Mouse (Mus musculus) liver, embryonic 14.5 days (tissue): ENCODE data around the gene Csl. TPM values are rescaled to one million over a fixed set of nuclear protein-coding genes. Genes with fewer than 3 reads are reported as not detected.

Experiments
- ATAC-seq: fragments of 200-750 bp; cut with Nextera tagmentation; 2 replicates; pipeline ENCODE4 v1.8.0; 2017; ENCODE audit warnings: moderate number of reproducible peaks, mild to moderate bottlenecking, moderate library complexity; ENCODE audit not compliant: insufficient read depth
- DNase-seq, 3 experiments: peaks; one replicate each; pipeline ENCODE4 v3.0.0-alpha.2; 2012 to 2013; ENCODE audit warnings: low read depth in 3 of 3, low spot score in 3 of 3
- H3K27ac ChIP-seq: fragments of 300-500 bp; sonication (generic); 2 replicates; pipeline ENCODE4 v1.5.1; 2014; ENCODE audit warnings: moderate library complexity, mild to moderate bottlenecking, control low read depth, inconsistent platforms
- H3K27me3 ChIP-seq: fragments of 300-500 bp; sonication (generic); 2 replicates; pipeline ENCODE4 v1.6.1; 2014; ENCODE audit warnings: mild to moderate bottlenecking, low read length, moderate library complexity; ENCODE audit not compliant: control insufficient read depth, insufficient read depth
- H3K36me3 ChIP-seq: fragments of 300-500 bp; sonication (generic); replicated peaks from 2 replicates; pipeline ENCODE4 v1.6.1; 2014; ENCODE audit warnings: low read depth; ENCODE audit not compliant: control insufficient read depth, insufficient read depth
- H3K4me1 ChIP-seq, 2 experiments: fragments of 200-500 bp in 1 of 2; fragments of 300-500 bp in 1 of 2; sonication (generic) in 1 of 2; replicated peaks; 2 replicates each; pipeline ENCODE4 v1.6.1; 2012 to 2014; ENCODE audit warnings: antibody characterized with exemption in 1 of 2, inconsistent platforms in 1 of 2, low read length in 1 of 2; ENCODE audit not compliant: control insufficient read depth in 2 of 2, insufficient read depth in 2 of 2
- H3K4me2 ChIP-seq: fragments of 300-500 bp; sonication (generic); 2 replicates; pipeline ENCODE4 v1.6.1; 2014; ENCODE audit warnings: low read depth, mild to moderate bottlenecking, control low read depth, moderate library complexity
- H3K4me3 ChIP-seq, 2 experiments: fragments of 200-500 bp in 1 of 2; fragments of 300-500 bp in 1 of 2; sonication (generic) in 1 of 2; 2 replicates each; pipeline ENCODE4 v1.5.1; 2012 to 2014; ENCODE audit warnings: low read depth in 2 of 2, low read length in 2 of 2, mild to moderate bottlenecking in 2 of 2, control low read depth in 1 of 2, inconsistent platforms in 1 of 2, moderate library complexity in 1 of 2; ENCODE audit not compliant: insufficient read depth in 1 of 2
- H3K9ac ChIP-seq: fragments of 300-500 bp; sonication (generic); replicated peaks from 2 replicates; pipeline ENCODE4 v1.6.1; 2014; ENCODE audit warnings: mild to moderate bottlenecking, control low read depth, moderate library complexity
- H3K9me3 ChIP-seq: fragments of 300-500 bp; sonication (generic); 2 replicates; pipeline ENCODE4 v1.6.1; 2016; ENCODE audit warnings: low read length, mixed read lengths; ENCODE audit not compliant: control insufficient read depth
- CTCF ChIP-seq: IDR thresholded peaks from 2 replicates; pipeline ENCODE4 v1.5.1; 2016; ENCODE audit warnings: antibody characterized with exemption, low read depth, control low read depth
- EP300 ChIP-seq: IDR thresholded peaks from 2 replicates; pipeline ENCODE4 v1.6.1; 2016; ENCODE audit warnings: antibody characterized with exemption, low read depth
- WGBS: fragments of 180-500 bp; shearing (Covaris S2); extraction: QIAGEN DNeasy Blood & Tissue Kit; methylation state at CpG from one replicate; pipeline ENCODE4 v1.1.7; 2014; ENCODE audit not compliant: insufficient replicate concordance; 5-methylcytosine and 5-hydroxymethylcytosine counted together
- polyA plus RNA-seq, 2 experiments: library from polyadenylated mRNA; depleted of rRNA in 1 of 2; stranded (reverse) in 1 of 2; unstranded in 1 of 2; fragments of >200 nt; fragmentation: Nextera tagmentation in 1 of 2; extraction: Ambion mirVana in 1 of 2; gene quantifications; 2 replicates each; pipeline versions ENCODE4 v1.2.1 to v1.2.3; 2012 to 2014

Csl gene
- polyA plus RNA-seq, 2 experiments, result 0.05 TPM; not detected in 1

GRCm38 (mm10) chr10:99748009-99748408 lies 11.4 kb downstream of the Csl start:
- no peaks in the 10 kb centered on the region for H3K4me1 ChIP-seq
- ATAC-seq (no peak), DNase-seq (no peak)
- H3K4me3 ChIP-seq, result no peak overlapping the region
- 15% methylated on average over 2 of the region's 2 CpGs for WGBS
- no peaks in the 10 kb centered on the region for H3K9me3 ChIP-seq
- H3K9ac ChIP-seq, result no peak overlapping the region
- no peak overlapping the region for H3K27ac ChIP-seq
- H3K36me3 ChIP-seq, result no peaks in the 10 kb centered on the region
- no peak overlapping the region for H3K4me2 ChIP-seq
- H3K27me3 ChIP-seq, result no peaks in the 10 kb centered on the region
- no peak for TF ChIP-seq EP300
- no peak for TF ChIP-seq CTCF

GRCm38 (mm10) chr10:99741609-99742280 lies 17.7 kb downstream of the Csl start:
- DNase-seq, result no peak
- no peaks in the 10 kb centered on the region for H3K27me3 ChIP-seq
- no peak overlapping the region for H3K4me3 ChIP-seq
- no peak overlapping the region for H3K27ac ChIP-seq
- no peaks in the 10 kb centered on the region for H3K4me1 ChIP-seq
- H3K9ac ChIP-seq, result no peak overlapping the region
- H3K4me2 ChIP-seq, result no peak overlapping the region
- TF ChIP-seq EP300 (no peak), CTCF (no peak)
- H3K36me3 ChIP-seq, result no peaks in the 10 kb centered on the region
- no peak for ATAC-seq
- H3K9me3 ChIP-seq, result no peaks in the 10 kb centered on the region

- no peaks in the 10 kb centered on the region for H3K9me3 ChIP-seq
- TF ChIP-seq CTCF (no peak), EP300 (no peak)
- no peaks in the 10 kb centered on the region for H3K36me3 ChIP-seq
- H3K4me2 ChIP-seq, result no peak overlapping the region
- no peak overlapping the region for H3K4me3 ChIP-seq
- ATAC-seq, result no peak
- H3K27me3 ChIP-seq, result no peaks in the 10 kb centered on the region
- DNase-seq, result no peak
- no peaks in the 10 kb centered on the region for H3K4me1 ChIP-seq
- H3K9ac ChIP-seq, result no peak overlapping the region
- no peak overlapping the region for H3K27ac ChIP-seq
- WGBS, result 31% methylated on average over 2 of the region's 2 CpGs
Observed at GRCm38 (mm10) chr10:99713129-99713528, 46.3 kb downstream of the Csl start.

GRCm38 (mm10) chr10:99711567-99711966 lies 47.9 kb downstream of the Csl start:
- Histone ChIP-seq H3K27me3 (no peaks in the 10 kb centered on the region), H3K4me2 (no peak overlapping the region), H3K4me1 (no peaks in the 10 kb centered on the region), H3K36me3 (no peaks in the 10 kb centered on the region), H3K9ac (no peak overlapping the region), H3K4me3 (no peak overlapping the region), H3K27ac (no peak overlapping the region), H3K9me3 (no peaks in the 10 kb centered on the region)
- ATAC-seq (no peak), DNase-seq (no peak)
- TF ChIP-seq EP300 (no peak), CTCF (no peak)
- 16% methylated on average over 1 of the region's 1 CpGs for WGBS
